Mouse (Mus musculus) erythroblast, embryonic 14.5 days (primary cell): ENCODE measurements around the gene Cnot4.

Source experiments
- GATA1 ChIP-seq: IDR thresholded peaks from 2 replicates; pipeline ENCODE4 v1.6.1; 2012; ENCODE audit warnings: low read length, inconsistent platforms, mixed read lengths
- TAL1 ChIP-seq: IDR thresholded peaks from 3 replicates; pipeline ENCODE4 v1.6.1; 2012; ENCODE audit warnings: low read length, inconsistent platforms, mixed read lengths

- TF ChIP-seq GATA1 (no peak), TAL1 (no peak)
Measured at GRCm38 (mm10) chr6:34999101-34999500, 134.4 kb downstream of the Cnot4 start.
